Mouse (Mus musculus): Measurements from ENCODE around the gene Rasal2. TPM values are rescaled to one million over a fixed set of nuclear protein-coding genes. Genes with fewer than 3 reads are reported as not detected.
A peak's percentile ranks its signal among the peaks of the same experiment; 100 is the strongest.

The Rasal2 gene
- total RNA-seq, 2 experiments from 2014 or later, result 63.1 to 64.1 TPM

DNA sequence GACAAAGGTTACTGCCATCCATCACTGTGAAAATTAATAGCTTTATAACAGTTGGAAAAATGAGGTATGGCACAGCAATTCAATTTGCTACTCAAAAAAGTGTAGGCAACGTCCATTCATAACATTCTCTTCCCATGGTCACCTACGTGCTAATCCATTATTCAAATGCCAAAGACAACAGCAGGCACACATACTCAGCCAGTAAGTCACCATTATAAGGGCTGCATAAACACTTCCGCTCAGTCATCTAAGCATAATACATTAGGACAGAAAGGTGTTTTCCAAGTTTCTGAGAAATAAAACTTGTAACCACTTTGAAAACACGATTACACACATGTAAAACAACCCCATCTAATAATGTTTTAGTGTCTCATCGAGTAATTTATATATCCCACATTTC is 44.1 kb downstream of the Rasal2 start:
- DNase-seq (ENCODE audit: low spot score in 2 of 2), result no peak

DNA sequence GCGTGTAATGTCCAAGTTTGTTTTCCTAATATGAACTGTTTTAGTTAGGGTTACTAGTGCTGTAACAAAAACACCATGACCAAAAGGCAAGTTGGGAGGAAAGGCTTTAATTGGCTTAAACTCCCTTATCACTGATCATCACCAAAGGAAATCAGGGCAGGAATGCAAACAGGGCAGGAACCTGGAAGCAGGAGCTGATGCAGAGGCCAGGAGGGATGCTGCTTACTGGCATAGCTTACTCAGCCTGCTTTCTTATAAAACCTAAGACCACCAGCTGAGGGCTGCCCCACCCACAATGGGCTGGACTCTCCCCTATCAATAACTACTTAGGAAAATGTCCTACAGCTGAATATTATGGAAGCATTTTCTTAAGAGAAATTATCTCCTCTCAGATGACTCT is 65.7 kb downstream of the Rasal2 start:
- no peak for DNase-seq (ENCODE audit: low spot score in 2 of 2)

DNA sequence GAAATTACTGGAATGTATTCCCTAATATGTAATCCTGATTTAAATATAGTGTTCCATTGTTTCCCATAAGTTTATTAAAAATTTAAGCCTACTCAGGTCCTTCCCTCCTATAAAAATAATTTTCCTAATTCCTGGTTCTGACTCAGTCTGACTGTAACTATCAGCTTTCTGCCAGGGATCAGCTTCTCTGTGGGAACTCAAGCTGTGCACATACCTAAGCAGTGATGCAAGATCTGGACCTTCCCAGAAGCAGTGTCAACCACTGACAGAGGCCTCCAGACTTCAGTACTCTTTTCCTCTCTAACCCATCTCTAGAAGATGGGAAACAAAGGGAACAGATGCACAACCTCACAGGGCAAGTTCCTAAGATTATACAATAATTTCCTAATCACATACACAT is 68.9 kb downstream of the Rasal2 start:
- DNase-seq (ENCODE audit: low spot score in 2 of 2), result no peak

DNA sequence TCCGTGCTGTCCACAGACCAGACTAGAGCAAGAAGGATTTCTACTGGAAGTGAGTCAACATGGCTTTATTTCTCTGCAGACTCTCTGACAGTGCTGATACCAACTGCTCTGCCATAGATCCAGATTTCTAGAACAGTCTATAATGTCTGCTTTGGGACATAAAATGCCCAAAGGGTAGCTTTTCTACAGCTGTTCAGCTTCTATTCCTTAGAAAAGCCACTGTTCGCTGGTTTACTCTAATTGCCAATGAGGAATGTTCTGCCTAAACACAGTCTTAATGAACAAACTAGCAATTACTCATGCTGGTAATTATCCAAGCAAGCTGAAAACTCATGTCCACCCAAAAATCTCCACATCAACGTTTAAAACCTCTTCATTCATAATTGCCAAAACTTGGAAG is 77.6 kb downstream of the Rasal2 start:
- DNase-seq (ENCODE audit: low spot score in 2 of 2), result peak in 1 of 2 experiments; percentile 10

DNA sequence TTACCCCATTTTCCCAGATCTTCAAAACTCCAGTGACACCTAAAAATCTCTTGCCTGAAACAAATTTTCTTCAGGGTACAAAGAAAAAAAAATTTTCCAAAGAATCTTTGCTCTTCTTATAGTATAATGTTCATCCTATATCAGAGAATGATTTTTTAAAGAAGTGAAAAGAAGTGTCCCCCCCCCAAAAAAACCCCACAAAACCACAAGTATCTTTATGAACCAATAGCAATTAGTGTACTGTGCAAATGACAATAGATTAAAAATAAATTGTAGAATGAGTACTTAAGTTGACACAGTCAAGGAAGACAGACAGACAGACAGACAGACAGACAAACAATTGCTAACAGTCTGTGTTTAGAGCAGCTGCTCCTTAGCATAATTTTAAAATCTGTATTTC is 84.3 kb downstream of the Rasal2 start:
- DNase-seq (ENCODE audit: low spot score in 2 of 2), result no peak

DNA sequence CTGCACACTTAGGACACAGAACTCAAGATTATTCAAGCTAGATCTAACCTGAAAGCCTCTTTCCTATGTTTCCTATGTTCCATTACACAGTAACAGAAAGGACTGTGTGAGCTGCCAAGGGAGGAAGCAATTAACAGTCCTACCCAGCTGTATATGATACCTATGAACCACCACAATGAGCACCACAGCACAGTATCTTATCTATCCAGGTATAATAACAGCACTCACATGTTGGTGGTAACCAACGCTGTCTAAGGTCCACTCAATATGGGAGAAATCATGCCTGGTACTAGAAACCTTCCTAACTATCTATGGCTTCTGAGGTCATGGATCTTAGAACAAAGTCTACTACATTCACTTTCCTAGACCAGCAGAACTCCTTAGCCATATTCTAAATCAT is 89.3 kb downstream of the Rasal2 start:
- no peak for DNase-seq (ENCODE audit: low spot score in 2 of 2)

DNA sequence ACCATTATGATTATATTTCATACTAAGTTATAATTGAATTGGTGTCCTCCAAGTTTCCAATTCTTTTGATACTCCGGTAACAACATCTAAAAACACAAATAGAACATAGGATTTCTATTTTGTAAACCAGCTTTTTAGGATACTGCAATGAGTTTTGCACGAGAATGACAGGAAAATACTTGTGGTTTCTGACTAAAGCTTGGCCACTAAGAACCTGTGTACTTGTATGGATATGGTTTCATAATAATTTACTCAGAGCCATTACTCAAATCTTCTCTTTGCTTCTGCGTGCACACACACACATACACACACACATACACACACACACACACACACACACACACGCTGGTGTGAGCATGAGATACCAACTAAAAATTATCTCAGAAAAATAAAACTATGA is 93.5 kb downstream of the Rasal2 start:
- DNase-seq (ENCODE audit: low spot score in 2 of 2), result no peak

DNA sequence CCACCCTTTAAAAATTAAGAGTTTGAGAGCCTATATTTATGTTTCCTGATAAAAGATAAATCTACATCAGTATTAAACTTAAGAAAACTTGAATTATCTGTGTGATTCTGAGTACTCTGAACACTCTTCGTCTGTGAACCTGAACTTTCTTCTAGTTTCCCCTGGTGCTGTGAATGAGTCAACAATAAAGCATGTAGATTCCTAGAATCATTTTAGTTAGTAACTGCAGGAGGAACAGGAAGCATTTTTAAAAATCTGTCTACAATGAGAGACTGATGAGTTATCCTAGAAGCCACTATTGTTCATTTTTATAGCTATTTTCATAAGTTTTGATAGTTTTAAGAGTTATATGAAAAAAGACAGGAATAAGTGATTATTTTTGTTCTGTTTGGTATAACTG is 111.1 kb downstream of the Rasal2 start:
- no peak for DNase-seq (ENCODE audit: low spot score in 2 of 2)

DNA sequence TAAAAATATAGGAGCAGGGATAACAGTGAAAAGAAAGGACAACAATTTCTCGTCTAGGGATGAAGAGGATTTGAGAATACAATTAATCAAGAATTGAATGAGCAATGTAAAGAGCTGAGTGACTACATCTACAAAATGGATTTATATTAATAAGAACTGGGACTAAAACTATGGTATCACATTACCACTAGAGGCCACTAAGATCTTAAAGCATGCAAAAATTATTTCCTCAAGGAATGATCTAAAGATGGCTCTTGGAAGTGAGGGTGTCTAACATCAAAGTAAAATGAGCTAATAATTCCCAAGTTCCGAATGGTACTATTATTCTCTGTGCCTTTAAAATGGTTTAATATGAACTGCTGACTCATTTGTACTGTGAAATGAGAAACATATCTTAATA is 112.8 kb downstream of the Rasal2 start:
- DNase-seq (ENCODE audit: low spot score in 2 of 2), result no peak

DNA sequence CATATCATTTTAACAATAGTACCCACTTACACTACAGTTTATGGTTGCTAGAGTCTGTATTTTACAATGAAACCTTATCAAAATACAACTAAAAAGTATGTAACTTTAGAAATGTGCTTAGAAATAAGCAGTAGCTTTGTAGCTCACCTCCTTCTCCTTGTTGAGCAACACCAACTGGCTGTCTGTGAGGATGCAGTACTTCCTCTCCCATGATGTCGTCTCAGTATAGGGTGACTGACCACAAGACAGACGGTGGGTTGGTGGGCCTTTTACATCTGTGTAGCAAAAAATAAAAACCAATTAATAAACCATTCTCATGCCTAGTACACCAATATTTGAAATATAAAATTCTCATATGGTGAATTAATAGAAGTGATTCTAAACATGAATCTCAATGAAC is 113.4 kb downstream of the Rasal2 start:
- no peak for DNase-seq (ENCODE audit: low spot score in 2 of 2)

DNA sequence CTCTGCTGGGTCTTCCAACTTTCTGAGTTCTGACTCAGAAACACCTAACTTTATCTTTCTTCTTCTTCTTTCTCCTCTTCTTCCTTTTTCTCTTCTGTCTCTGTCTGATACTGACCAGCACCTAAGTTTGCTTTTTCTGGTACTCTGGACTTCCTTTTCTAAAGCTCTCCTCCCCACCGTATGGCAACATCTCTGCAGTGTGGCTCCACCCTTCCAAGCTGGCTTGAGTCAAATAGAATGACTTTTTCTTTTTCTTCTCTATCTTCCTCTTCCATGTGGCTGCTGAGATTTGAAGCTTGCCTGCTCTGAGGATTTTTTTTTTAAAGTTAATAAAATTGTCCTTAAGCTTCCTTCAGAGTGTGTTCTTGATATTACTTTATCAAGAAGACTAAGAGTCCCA is 115.3 kb downstream of the Rasal2 start:
- no peak for DNase-seq (ENCODE audit: low spot score in 2 of 2)

DNA sequence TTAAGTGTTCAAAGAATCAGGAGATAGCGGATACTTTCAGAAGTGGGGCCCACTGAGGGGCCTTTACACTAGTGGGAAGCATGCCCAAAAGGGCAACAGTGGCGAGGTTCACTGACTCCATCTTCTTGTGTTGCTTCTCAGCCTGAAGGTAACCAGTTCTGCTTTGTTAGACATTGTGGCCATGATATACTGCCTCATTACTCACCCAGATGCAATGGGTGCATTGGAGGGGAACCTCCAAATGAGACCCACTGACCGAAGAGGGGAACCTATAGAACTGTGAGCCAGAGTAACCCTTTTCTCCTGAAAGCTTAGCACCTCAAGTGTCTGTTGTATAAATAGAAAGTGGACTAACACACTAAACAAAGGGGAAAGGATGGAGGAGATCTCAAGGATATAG is 116.5 kb downstream of the Rasal2 start:
- no peak for DNase-seq (ENCODE audit: low spot score in 2 of 2)

DNA sequence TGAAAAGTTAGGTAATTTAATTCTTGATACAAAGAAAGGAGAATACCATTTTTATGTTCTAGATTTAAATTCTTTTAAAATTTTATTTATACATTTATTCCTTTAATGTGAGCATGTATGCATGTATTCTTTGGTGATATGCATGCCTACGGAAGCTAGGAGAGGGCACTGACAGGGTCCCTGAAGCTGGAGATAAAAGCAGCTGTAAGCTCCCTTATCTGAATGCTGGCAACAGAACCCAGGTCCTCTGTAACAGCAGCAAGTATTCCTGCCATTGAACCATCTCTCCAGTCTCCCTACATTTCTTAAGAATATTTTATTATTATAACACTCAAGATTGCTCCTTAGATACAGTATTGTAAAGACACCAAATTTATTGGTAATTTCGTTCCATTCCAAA is 122.2 kb downstream of the Rasal2 start:
- no peak for DNase-seq (ENCODE audit: low spot score in 2 of 2)

DNA sequence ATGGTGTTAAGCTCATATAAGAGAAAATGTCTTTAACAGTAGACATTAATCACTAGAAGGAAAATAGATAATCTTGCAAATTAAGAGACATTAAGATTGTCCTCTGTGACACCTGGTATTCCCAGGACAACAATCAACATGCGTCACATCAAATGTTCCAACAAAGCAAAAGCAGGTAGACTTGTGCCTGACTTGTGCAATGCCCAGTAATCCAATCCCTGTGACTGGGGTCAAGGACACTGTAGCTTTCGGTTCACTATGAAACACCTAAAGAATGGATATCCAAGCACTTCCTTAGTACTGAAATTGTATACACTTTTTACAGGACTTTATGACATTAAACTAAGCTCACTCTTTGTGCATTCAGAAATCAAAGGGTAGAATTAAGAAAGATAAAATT is 123.1 kb downstream of the Rasal2 start:
- DNase-seq (ENCODE audit: low spot score in 2 of 2), result no peak

DNA sequence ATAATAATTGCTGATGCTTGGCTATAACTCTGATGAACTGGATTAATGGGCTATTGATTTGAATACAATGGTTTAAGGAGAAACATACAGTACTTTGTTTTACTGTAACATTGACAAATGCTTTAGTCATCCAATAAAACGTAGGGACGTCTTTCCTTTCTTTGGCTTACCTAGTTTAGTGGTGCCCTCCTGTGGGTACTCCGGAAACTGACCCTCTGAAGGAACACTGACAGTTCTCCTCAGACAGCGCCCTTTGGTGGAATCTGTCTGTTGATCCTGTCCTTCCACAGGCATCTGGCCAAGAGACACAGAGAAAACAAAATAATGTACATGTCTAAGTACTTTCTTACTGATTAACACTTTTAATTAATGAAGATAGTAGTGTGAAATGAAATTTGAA is 125.8 kb downstream of the Rasal2 start:
- peak; percentile 16 to 35 for DNase-seq (ENCODE audit: low spot score in 2 of 2)

DNA sequence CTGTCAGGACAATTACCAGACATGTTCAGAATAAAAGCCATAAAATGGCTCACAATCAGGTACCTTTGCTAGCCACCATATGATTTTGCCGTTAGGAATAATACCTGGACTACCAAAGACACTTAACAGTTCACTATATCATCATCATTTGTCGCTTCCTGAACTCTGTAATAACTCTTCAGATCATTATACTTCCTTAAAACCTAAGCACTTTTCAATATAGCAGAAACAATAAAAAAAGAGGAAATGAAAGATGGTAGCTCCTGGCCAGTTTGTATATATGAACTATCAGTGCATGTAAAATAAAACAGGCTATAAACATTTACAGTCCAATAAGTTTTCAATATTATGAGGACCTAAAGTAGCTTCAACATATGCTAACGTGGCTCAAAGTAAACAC is 127.0 kb downstream of the Rasal2 start:
- no peak for DNase-seq (ENCODE audit: low spot score in 2 of 2)

DNA sequence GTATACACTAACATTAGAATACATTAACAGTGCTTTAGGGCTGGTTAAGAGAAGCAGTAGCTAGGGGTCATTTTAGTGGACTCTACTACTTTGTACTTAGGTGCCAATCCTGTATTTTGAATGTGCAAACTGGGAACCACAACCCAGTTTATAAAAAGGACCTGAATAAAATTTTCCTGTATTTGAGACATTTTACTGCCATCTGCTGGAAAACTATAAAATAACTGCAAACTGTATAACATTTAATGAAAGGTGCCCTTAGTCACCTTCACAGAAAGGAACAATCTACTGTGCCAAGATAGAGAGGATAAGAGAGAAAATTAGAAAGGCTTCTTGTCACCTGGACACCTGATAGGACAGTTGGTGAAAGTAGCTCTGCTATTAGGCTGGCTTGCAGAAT is 131.6 kb downstream of the Rasal2 start:
- peak in 1 of 2 experiments; percentile 37 for DNase-seq (ENCODE audit: low spot score in 2 of 2)

DNA sequence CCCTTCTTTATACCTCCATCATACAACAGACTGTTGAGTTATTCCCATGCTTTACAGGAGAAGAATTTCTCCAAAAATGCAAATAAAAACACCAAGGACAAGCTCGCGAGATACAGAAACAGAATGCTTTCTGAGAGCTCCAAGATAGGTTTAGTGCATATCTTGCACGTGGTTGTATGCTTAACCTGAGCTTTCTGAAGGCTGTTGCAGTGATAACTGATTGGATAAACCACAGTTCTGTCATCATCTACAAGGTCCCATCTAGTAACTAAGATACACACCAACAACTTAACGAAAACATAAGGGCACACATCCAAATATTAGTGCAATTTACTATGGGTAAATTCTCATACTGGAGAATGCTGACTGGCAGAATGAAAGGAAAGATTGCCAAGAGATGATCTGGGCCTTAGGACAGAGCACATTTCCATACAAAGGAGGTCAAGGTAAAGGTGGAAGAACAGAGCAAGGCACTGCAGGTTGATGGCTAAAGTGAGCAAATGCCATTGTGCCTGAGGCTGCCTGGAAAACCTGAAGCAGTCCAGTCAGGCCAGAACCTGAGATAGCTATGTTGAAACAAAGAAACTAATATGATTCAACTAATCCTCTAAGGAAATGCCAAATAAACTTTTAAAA is 136.6 kb downstream of the Rasal2 start:
- no peak for DNase-seq (ENCODE audit: low spot score in 2 of 2)

DNA sequence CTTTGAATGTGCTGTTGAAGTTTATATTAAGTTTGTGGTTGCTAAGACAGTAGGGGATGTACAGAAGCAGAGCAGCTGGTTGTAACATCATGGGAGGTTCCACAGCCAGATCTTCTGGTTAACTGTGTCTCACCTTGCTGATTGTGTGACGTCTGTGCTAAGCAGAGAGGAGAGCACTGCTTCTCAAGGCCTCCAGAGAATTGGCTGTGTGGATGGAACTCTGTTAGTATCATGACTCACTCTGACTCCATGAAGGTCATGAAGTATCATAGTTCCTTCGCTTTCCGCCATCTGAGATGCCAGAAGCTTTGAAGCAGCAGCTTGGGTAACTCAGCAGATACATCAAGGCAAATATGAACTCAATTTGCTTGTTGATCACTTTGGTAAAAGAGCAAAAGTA is 144.5 kb downstream of the Rasal2 start:
- no peak for DNase-seq (ENCODE audit: low spot score in 2 of 2)

DNA sequence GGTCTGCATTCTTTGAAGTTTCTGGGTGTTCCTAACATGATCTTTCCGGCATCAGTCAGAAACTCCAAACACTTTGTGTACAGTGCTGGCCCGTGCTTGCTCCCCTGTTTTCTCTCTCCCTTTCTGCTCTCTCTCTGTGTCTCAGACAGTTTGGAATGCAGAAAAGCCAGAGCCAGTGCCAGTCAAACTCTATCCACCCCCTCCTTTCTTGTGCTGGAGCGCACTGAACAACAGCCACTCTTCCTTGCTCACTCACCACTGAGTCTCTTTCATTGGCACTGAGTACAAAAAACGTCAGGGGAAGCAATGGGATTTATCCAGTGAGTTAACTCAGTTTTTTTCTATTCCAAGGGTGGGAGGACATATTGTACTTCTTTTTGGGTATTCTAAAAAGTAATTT is 155.8 kb downstream of the Rasal2 start:
- peak in 1 of 2 experiments; percentile 50 for DNase-seq (ENCODE audit: low spot score in 2 of 2)

DNA sequence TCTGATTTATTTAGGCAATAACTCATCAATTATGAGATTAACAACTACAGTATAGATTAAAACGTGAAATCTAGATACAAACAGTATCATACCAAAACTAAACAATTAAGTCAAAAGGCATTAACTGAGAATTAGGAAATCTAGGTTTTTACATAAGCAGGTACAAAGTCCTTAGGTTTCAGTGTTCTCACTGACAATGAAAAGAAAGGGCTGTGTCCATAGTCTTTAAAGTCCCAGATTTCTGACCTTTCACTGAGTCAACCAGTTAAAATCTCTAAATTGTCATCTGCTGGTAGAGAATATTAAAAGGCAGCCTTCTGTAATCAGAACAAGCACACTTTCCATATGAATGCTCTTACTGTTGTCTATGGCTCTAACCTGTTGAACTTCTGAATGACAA is 156.6 kb downstream of the Rasal2 start:
- no peak for DNase-seq (ENCODE audit: low spot score in 2 of 2)

DNA sequence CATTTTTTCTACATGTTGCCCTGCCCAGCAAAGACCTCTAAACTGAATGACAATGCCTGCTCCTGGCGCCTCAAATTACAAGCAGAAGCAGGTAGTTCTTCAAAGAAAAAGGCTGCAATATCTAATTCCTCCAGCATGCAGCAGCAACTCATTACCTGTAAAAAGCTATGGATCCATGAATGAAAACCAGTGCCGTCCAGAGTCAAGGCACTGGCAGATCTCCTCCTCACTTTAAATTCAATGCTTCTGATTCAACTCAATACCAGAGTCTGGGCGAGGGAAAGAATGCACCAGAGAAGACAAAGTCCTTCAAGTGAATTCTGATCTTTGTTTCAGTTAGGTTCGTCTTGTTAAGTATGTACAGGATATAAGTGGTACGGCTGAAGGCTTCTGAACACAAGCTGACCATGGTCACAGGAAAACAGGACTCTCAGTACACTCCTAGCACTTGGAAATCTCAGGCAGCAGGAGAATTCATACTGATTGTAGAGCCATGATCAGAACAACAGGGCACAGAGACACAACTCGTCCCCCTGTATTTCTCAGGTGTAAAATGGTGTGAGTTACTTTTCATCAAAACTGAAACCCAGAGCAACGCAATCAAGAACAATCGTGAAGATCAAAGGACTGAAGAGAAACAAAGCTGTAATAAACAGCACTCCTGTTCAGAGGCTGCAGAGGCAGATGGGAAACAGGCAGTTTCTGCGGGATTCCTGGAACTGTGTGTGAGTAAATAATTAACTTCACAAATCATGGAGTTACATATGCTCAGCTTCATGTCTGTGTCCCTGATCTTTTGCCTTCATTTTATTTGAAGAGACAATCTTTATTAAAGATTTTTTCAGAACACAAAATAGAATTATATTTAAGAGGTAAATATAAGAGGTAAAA is 158.6 kb downstream of the Rasal2 start:
- no peak for DNase-seq (ENCODE audit: low spot score in 2 of 2)

DNA sequence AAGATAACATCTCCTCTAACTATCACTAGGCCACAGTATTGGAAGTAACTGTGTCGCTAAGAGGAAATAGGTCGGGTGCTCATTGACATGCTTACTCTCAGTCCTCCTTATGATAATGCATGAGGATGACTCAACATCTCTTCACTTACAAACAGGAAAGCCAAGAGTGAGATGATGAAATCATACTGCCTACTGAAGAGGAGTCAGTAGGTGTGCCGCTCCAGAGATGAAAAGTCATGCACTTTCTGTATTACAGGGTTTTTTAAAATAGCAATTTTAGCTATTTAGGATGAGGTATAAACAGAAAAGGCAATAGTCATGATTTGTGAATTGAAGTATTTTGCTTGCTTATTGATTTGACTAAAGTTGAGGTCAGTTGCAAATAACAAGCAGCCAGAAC is 164.3 kb downstream of the Rasal2 start:
- DNase-seq (ENCODE audit: low spot score in 2 of 2), result no peak
